Mouse (Mus musculus) liver, embryonic 15.5 days (tissue): ENCODE measurements at regions not wholly inside any gene's neighbourhood (a gene's known extent, or its start where the extent isn't known, plus 50 kb on each side); places are given as distances from the start of the nearest gene placed in this dataset.

Experiments used
- ATAC-seq: fragments of 200-750 bp; cut with Nextera tagmentation; 2 replicates; pipeline ENCODE4 v1.8.0; 2017; ENCODE audit warnings: moderate number of reproducible peaks, mild to moderate bottlenecking, moderate library complexity; ENCODE audit not compliant: insufficient read depth
- H3K27ac ChIP-seq: fragments of 300-500 bp; sonication (generic); replicated peaks from 2 replicates; pipeline ENCODE4 v1.5.1; 2015; ENCODE audit warnings: mild to moderate bottlenecking, inconsistent platforms
- H3K27me3 ChIP-seq: fragments of 300-500 bp; sonication (generic); 2 replicates; pipeline ENCODE4 v1.6.1; 2015; ENCODE audit warnings: mild to moderate bottlenecking, inconsistent platforms
- H3K36me3 ChIP-seq: fragments of 300-500 bp; sonication (generic); replicated peaks from 2 replicates; pipeline ENCODE4 v1.6.1; 2015; ENCODE audit warnings: moderate library complexity, mild to moderate bottlenecking, inconsistent platforms
- H3K4me1 ChIP-seq: fragments of 300-500 bp; sonication (generic); replicated peaks from 2 replicates; pipeline ENCODE4 v1.6.1; 2015; ENCODE audit warnings: inconsistent platforms
- H3K4me2 ChIP-seq: fragments of 300-500 bp; sonication (generic); 2 replicates; pipeline ENCODE4 v1.6.1; 2015; ENCODE audit warnings: moderate library complexity, mild to moderate bottlenecking, inconsistent platforms
- H3K4me3 ChIP-seq: fragments of 300-500 bp; sonication (generic); replicated peaks from 2 replicates; pipeline ENCODE4 v1.5.1; 2015; ENCODE audit warnings: mild to moderate bottlenecking, inconsistent platforms
- H3K9ac ChIP-seq: fragments of 300-500 bp; sonication (generic); 2 replicates; pipeline ENCODE4 v1.6.1; 2015; ENCODE audit warnings: moderate library complexity, mild to moderate bottlenecking, inconsistent platforms
- H3K9me3 ChIP-seq: fragments of 300-500 bp; sonication (generic); replicated peaks from 2 replicates; pipeline ENCODE4 v1.6.1; 2016; ENCODE audit warnings: inconsistent platforms
- WGBS: fragments of 180-500 bp; shearing (Covaris S2); methylation state at CpG from one replicate; pipeline ENCODE4 v1.1.7; 2015; ENCODE audit warnings: mixed read lengths; ENCODE audit not compliant: insufficient replicate concordance; 5-methylcytosine and 5-hydroxymethylcytosine counted together

GRCm38 (mm10) chr13:101433162-101433561, 334.9 kb downstream of the Pik3r1 start:
- Histone ChIP-seq H3K27ac (no peak overlapping the region), H3K9ac (no peak overlapping the region), H3K27me3 (no peaks in the 10 kb centered on the region), H3K4me3 (no peak overlapping the region), H3K4me1 (no peaks in the 10 kb centered on the region), H3K9me3 (no peaks in the 10 kb centered on the region), H3K4me2 (no peak overlapping the region), H3K36me3 (no peaks in the 10 kb centered on the region)
- ATAC-seq = no peak
- WGBS = 69% methylated on average over 6 of the region's 6 CpGs

- Histone ChIP-seq H3K36me3 (no peaks in the 10 kb centered on the region), H3K27ac (no peak overlapping the region), H3K27me3 (no peaks in the 10 kb centered on the region), H3K9ac (no peak overlapping the region), H3K9me3 (no peaks in the 10 kb centered on the region), H3K4me1 (no peaks in the 10 kb centered on the region), H3K4me3 (no peak overlapping the region), H3K4me2 (no peak overlapping the region)
- no peak for ATAC-seq
- 63% methylated on average over 12 of the region's 12 CpGs for WGBS
Observed at GRCm38 (mm10) chr13:101427426-101428221, 340.4 kb downstream of the Pik3r1 start.

GRCm38 (mm10) chr13:101426461-101426860, 341.6 kb downstream of the Pik3r1 start:
- Histone ChIP-seq H3K4me3 (no peak overlapping the region), H3K4me1 (no peaks in the 10 kb centered on the region), H3K9me3 (no peaks in the 10 kb centered on the region), H3K27me3 (no peaks in the 10 kb centered on the region), H3K36me3 (no peaks in the 10 kb centered on the region), H3K27ac (no peak overlapping the region), H3K9ac (no peak overlapping the region), H3K4me2 (no peak overlapping the region)
- 52% methylated on average over 5 of the region's 5 CpGs for WGBS
- ATAC-seq = no peak

- Histone ChIP-seq H3K27ac (no peak overlapping the region), H3K9ac (no peak overlapping the region), H3K36me3 (no peaks in the 10 kb centered on the region), H3K4me2 (no peak overlapping the region), H3K4me1 (no peaks in the 10 kb centered on the region), H3K27me3 (no peaks in the 10 kb centered on the region), H3K4me3 (no peak overlapping the region), H3K9me3 (no peaks in the 10 kb centered on the region)
- 50% methylated on average over 3 of the region's 3 CpGs for WGBS
- ATAC-seq = no peak
Observed at GRCm38 (mm10) chr13:101422082-101422481, 345.9 kb downstream of the Pik3r1 start.

GRCm38 (mm10) chr13:101419457-101420025, 348.5 kb downstream of the Pik3r1 start:
- no peak overlapping the region for H3K27ac ChIP-seq
- H3K36me3 ChIP-seq = no peaks in the 10 kb centered on the region
- H3K4me3 ChIP-seq = no peak overlapping the region
- no peak overlapping the region for H3K9ac ChIP-seq
- H3K4me1 ChIP-seq = no peaks in the 10 kb centered on the region
- no peaks in the 10 kb centered on the region for H3K9me3 ChIP-seq
- WGBS = 52% methylated on average over 7 of the region's 7 CpGs
- H3K4me2 ChIP-seq = no peak overlapping the region
- no peak for ATAC-seq
- H3K27me3 ChIP-seq = no peaks in the 10 kb centered on the region

- no peaks in the 10 kb centered on the region for H3K36me3 ChIP-seq
- no peaks in the 10 kb centered on the region for H3K4me1 ChIP-seq
- H3K27ac ChIP-seq = no peak overlapping the region
- WGBS = 61% methylated on average over 6 of the region's 6 CpGs
- no peak overlapping the region for H3K4me3 ChIP-seq
- H3K27me3 ChIP-seq = no peaks in the 10 kb centered on the region
- ATAC-seq = no peak
- no peaks in the 10 kb centered on the region for H3K9me3 ChIP-seq
- no peak overlapping the region for H3K4me2 ChIP-seq
- no peak overlapping the region for H3K9ac ChIP-seq
Observed at GRCm38 (mm10) chr13:101418272-101418671, 349.7 kb downstream of the Pik3r1 start.

- H3K27ac ChIP-seq = no peak overlapping the region
- H3K9ac ChIP-seq = no peak overlapping the region
- 47% methylated on average over 4 of the region's 4 CpGs for WGBS
- no peaks in the 10 kb centered on the region for H3K27me3 ChIP-seq
- ATAC-seq = no peak
- no peak overlapping the region for H3K4me3 ChIP-seq
- no peak overlapping the region for H3K4me2 ChIP-seq
- no peaks in the 10 kb centered on the region for H3K4me1 ChIP-seq
- H3K9me3 ChIP-seq = no peaks in the 10 kb centered on the region
- no peaks in the 10 kb centered on the region for H3K36me3 ChIP-seq
Observed at GRCm38 (mm10) chr13:101408885-101409284, 359.1 kb downstream of the Pik3r1 start.

GRCm38 (mm10) chr13:101407633-101408032, 360.4 kb downstream of the Pik3r1 start:
- no peak for ATAC-seq
- Histone ChIP-seq H3K4me2 (no peak overlapping the region), H3K36me3 (no peaks in the 10 kb centered on the region), H3K9me3 (no peaks in the 10 kb centered on the region), H3K4me1 (no peaks in the 10 kb centered on the region), H3K27me3 (no peaks in the 10 kb centered on the region), H3K27ac (no peak overlapping the region), H3K9ac (no peak overlapping the region), H3K4me3 (no peak overlapping the region)
- 82% methylated on average over 1 of the region's 1 CpGs for WGBS

- no peak for ATAC-seq
Observed at GRCm38 (mm10) chr13:101373581-101374189, 394.3 kb downstream of the Pik3r1 start.

GRCm38 (mm10) chr13:101371906-101372305, 396.1 kb downstream of the Pik3r1 start:
- Histone ChIP-seq H3K4me3 (no peak overlapping the region), H3K27me3 (no peaks in the 10 kb centered on the region), H3K27ac (no peak overlapping the region), H3K4me1 (no peaks in the 10 kb centered on the region), H3K4me2 (no peak overlapping the region), H3K9me3 (no peaks in the 10 kb centered on the region), H3K36me3 (no peaks in the 10 kb centered on the region), H3K9ac (no peak overlapping the region)
- no peak for ATAC-seq
- 51% methylated on average over 1 of the region's 1 CpGs for WGBS

More at GRCm38 (mm10) chr13:101373581-101374189, 394.3 kb downstream of the Pik3r1 start:
- no peaks in the 10 kb centered on the region for H3K27me3 ChIP-seq
- no peak overlapping the region for H3K27ac ChIP-seq
- no peak overlapping the region for H3K4me3 ChIP-seq
- WGBS = 64% methylated on average over 5 of the region's 5 CpGs
- H3K9ac ChIP-seq = no peak overlapping the region
- no peaks in the 10 kb centered on the region for H3K4me1 ChIP-seq
- H3K9me3 ChIP-seq = no peaks in the 10 kb centered on the region
- H3K4me2 ChIP-seq = no peak overlapping the region
- H3K36me3 ChIP-seq = no peaks in the 10 kb centered on the region

- Histone ChIP-seq H3K9me3 (no peaks in the 10 kb centered on the region), H3K27me3 (no peaks in the 10 kb centered on the region), H3K4me3 (no peak overlapping the region), H3K4me2 (no peak overlapping the region), H3K36me3 (no peaks in the 10 kb centered on the region), H3K4me1 (no peaks in the 10 kb centered on the region), H3K27ac (no peak overlapping the region), H3K9ac (no peak overlapping the region)
- no peak for ATAC-seq
- WGBS = 46% methylated on average over 5 of the region's 5 CpGs
Observed at GRCm38 (mm10) chr13:101368170-101368569, 399.8 kb downstream of the Pik3r1 start.
